In genomic region chr11:6436442-6436841, GRCm38 (mm10) we compare ENCODE assay signal across 8 mouse cellular contexts. TPM values are rescaled to one million over a fixed set of nuclear protein-coding genes. Genes with fewer than 3 reads are reported as not detected.
DNase-seq lines count a peak whose midpoint lies in the region; ATAC-seq lines count a peak whose summit lies in the region.

No protein-coding gene starts in this region.

- H3K27me3 ChIP-seq in kidney, embryonic 14.5 days (ENCODE audit: control insufficient read depth, insufficient read depth, low read length), result no peaks in the 10 kb centered on the region
- H3K27me3 ChIP-seq in stomach, embryonic 16.5 days (ENCODE audit: control insufficient read depth, insufficient read depth, low read length), result no peaks in the 10 kb centered on the region

- no peak overlapping the region for H3K27ac ChIP-seq in kidney, embryonic 14.5 days (ENCODE audit: low read depth, low read length)
- no peak overlapping the region for H3K27ac ChIP-seq in stomach, embryonic 16.5 days (ENCODE audit: low read length)

- H3K9ac ChIP-seq in kidney, embryonic 14.5 days (ENCODE audit: low read depth, low read length), result no peak overlapping the region
- no peak overlapping the region for H3K9ac ChIP-seq in stomach, embryonic 16.5 days (ENCODE audit: low read length)

- ATAC-seq in kidney, embryonic 14.5 days (ENCODE audit: low FRiP score, low TSS enrichment), result 0 out of 2 replicates have a peak, but pooled peaks have one; percentile 24
- ATAC-seq in megakaryocyte progenitor cell, adult 5-6 weeks (replicated peaks; ENCODE audit: poor library complexity), result peak; percentile 100
- ATAC-seq in stomach, embryonic 16.5 days (ENCODE audit: insufficient read depth, low FRiP score), result peak; percentile 53; the same call in 1 of the 2 replicates

- H3K4me1 ChIP-seq in kidney, embryonic 14.5 days (ENCODE audit: control insufficient read depth, insufficient read depth, low read length), result no peaks in the 10 kb centered on the region
- H3K4me1 ChIP-seq in stomach, embryonic 16.5 days (ENCODE audit: control insufficient read depth, insufficient read depth, low read length), result no peaks in the 10 kb centered on the region

- H3K36me3 ChIP-seq in kidney, embryonic 14.5 days (ENCODE audit: control insufficient read depth, insufficient read depth, low read length), result peaks cover 65% of the 10 kb centered on the region
- peaks cover 27% of the 10 kb centered on the region for H3K36me3 ChIP-seq in stomach, embryonic 16.5 days (ENCODE audit: control insufficient read depth, insufficient read depth, low read length)

- 80% methylated on average over 8 of the region's 8 CpGs for WGBS in kidney, embryonic 14.5 days
- 69% methylated on average over 8 of the region's 8 CpGs for WGBS in stomach, embryonic 16.5 days

- peak; percentile 53 to 58 for DNase-seq in cerebellum, adult 18-20 months
- DNase-seq in cerebellum, adult 9-11 months, result no peak
- peak; percentile 35 for DNase-seq in right cerebral cortex, adult 18-20 months
- no peak for DNase-seq in right cerebral cortex, postnatal 25 days
- DNase-seq in embryo, embryonic 9.5 days (ENCODE audit: extremely low spot score), result peak; percentile 25

- H3K4me3 ChIP-seq in kidney, embryonic 14.5 days (ENCODE audit: low read length), result no peak overlapping the region
- H3K4me3 ChIP-seq in stomach, embryonic 16.5 days (replicated peaks; ENCODE audit: low read length), result no peak overlapping the region

- H3K4me2 ChIP-seq in kidney, embryonic 14.5 days (replicated peaks; ENCODE audit: low read depth, low read length), result no peak overlapping the region
- H3K4me2 ChIP-seq in stomach, embryonic 16.5 days (ENCODE audit: low read depth, low read length), result no peak overlapping the region

- H3K9me3 ChIP-seq in kidney, embryonic 14.5 days (ENCODE audit: control insufficient read depth, low read length), result no peaks in the 10 kb centered on the region
- no peaks in the 10 kb centered on the region for H3K9me3 ChIP-seq in stomach, embryonic 16.5 days (replicated peaks; ENCODE audit: control insufficient read depth, low read length)

RNA-seq across cellular contexts. Expression of gene H2afv, which starts 7.8 kb away (rescaled TPM):
- polyA plus RNA-seq in kidney, embryonic 14.5 days (2014; fragmentation: Nextera tagmentation; extraction: Ambion mirVana), result 654 and 761 TPM in 2 replicates
- total RNA-seq in megakaryocyte progenitor cell, adult 5-6 weeks (2015), result 174 and 176 TPM in 2 replicates
- total RNA-seq in megakaryocyte progenitor cell, adult 5-6 weeks (2017), result 134 and 144 TPM in 2 replicates
- polyA plus RNA-seq in stomach, embryonic 16.5 days (2015; fragmentation: Nextera tagmentation; extraction: Ambion mirVana), result 357 and 363 TPM in 2 replicates

RNA-seq across cellular contexts. Expression of gene Ppia, which starts 21.2 kb away (rescaled TPM):
- 6,047 and 7,558 TPM in 2 replicates for polyA plus RNA-seq in kidney, embryonic 14.5 days (2014; fragmentation: Nextera tagmentation; extraction: Ambion mirVana)
- 5,512 and 5,729 TPM in 2 replicates for total RNA-seq in megakaryocyte progenitor cell, adult 5-6 weeks (2015)
- 1,825 and 2,581 TPM in 2 replicates for total RNA-seq in megakaryocyte progenitor cell, adult 5-6 weeks (2017)
- polyA plus RNA-seq in stomach, embryonic 16.5 days (2015; fragmentation: Nextera tagmentation; extraction: Ambion mirVana), result 4,720 and 4,955 TPM in 2 replicates

RNA-seq across cellular contexts. Expression of gene Purb, which starts 39.3 kb away (rescaled TPM):
- 28.1 and 29.5 TPM in 2 replicates for polyA plus RNA-seq in kidney, embryonic 14.5 days (2014; fragmentation: Nextera tagmentation; extraction: Ambion mirVana)
- total RNA-seq in megakaryocyte progenitor cell, adult 5-6 weeks (2015), result 51.3 and 53.0 TPM in 2 replicates
- total RNA-seq in megakaryocyte progenitor cell, adult 5-6 weeks (2017), result 38.3 and 40.5 TPM in 2 replicates
- polyA plus RNA-seq in stomach, embryonic 16.5 days (2015; fragmentation: Nextera tagmentation; extraction: Ambion mirVana), result 30.9 and 31.0 TPM in 2 replicates

RNA-seq across cellular contexts. Expression of gene Zmiz2, which starts 47.6 kb away (rescaled TPM):
- 11.0 and 14.6 TPM in 2 replicates for polyA plus RNA-seq in kidney, embryonic 14.5 days (2014; fragmentation: Nextera tagmentation; extraction: Ambion mirVana)
- total RNA-seq in megakaryocyte progenitor cell, adult 5-6 weeks (2015), result 40.9 and 42.0 TPM in 2 replicates
- 8.2 and 11.9 TPM in 2 replicates for total RNA-seq in megakaryocyte progenitor cell, adult 5-6 weeks (2017)
- polyA plus RNA-seq in stomach, embryonic 16.5 days (2015; fragmentation: Nextera tagmentation; extraction: Ambion mirVana), result 9.8 and 10.2 TPM in 2 replicates

Comparison
In these comparisons a context has a peak if more than half of its experiments do, and no peak if none do; other contexts are left out.
1. DNase-seq: peak in cerebellum, adult 18-20 months (2 of 2), right cerebral cortex, adult 18-20 months (single experiment) and embryo, embryonic 9.5 days (single experiment); none in cerebellum, adult 9-11 months (single experiment) and right cerebral cortex, postnatal 25 days (single experiment).
2. ATAC-seq: peak in every context shown above with its lines; median percentile 100 in megakaryocyte progenitor cell, adult 5-6 weeks; 53 in stomach, embryonic 16.5 days; 24 in kidney, embryonic 14.5 days.